Mouse (Mus musculus): ENCODE results near the gene Zfp61.

DNA sequence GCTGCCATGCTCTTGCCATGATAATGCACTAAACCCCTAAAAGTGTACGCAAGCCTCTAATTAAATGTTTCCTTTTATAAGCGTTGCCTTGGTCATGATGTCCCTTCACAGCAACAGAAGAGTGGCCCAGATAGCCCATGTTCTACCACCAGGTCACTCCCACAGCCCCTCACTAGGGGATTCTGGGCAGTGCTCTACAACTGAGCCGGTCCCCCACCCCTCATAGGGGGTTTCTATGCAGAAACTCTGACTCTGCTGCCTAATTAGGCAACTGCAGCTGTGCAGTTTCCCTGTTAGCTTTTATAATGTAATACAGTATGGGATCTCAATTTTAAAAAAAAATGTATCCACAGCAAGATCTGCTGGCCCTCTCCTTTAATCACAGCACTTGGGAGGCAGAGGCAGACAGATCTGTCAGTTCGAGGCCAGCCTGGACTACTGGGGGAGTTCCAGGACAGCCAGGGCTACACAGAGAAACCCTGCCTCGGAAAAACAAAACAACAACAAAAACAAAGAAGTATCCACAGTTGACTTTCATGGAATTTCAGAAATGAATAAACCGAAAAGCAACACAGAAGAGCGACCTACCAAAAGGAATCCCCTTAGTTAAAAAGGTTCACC is 31.3 kb downstream of the Zfp61 start:
- TF ChIP-seq ZC3H11A (IDR thresholded peaks at IDR 0.05; ENCODE audit: borderline replicate concordance, low read depth, low read length) (no peak), CHD2 (IDR thresholded peaks at IDR 0.05; ENCODE audit: low read depth, low read length) (no peak)
